In the genomic region with DNA sequence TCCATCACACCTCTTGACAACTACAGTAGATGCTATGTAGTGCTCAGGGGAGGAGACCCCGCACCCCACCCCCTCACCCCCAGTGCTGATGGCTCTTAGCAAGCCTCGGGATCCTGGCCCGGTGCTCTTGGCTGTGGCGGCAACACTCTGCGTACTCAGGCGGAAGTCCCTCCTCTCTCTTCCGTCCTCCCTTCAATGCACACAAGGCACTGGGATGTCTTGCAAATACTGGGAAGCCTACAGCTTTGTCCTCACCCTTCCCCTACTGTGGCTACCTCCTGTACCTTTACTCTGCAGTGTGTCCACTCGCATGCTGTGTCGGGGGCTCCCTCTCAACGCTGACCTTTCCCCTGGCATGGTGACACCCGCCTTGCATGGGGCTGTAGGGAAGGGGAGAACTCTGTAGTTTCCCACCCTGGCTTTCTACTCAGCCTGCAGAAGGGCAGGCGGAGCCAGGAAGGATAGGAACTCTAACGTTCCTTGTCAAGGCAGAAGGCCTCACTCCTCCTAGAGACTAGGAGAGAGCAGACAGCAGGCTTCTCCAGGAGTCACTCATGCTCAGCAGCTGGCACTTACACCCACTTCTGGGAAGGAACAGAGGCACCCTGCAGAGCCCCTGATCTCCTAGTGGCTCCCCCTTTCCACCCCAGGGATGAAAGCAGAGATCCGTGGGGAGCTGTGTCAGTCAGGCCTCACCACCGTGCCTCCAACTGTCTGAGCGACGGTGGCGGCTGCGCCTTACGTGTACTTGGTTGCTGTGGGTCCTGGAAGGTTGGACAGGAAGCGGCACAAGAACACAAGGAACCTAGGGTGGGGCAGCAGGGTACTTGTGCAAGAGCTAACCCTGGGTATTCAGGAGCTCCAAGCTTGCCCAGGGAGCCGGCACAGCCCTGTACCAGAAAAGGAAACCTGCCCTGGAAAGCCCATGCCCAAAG, we compare ENCODE assay signal across 10 mouse cellular contexts. TPM values are rescaled to one million over a fixed set of nuclear protein-coding genes. Genes with fewer than 3 reads are reported as not detected.
DNase-seq lines count a peak whose midpoint lies in the region; ATAC-seq and TF ChIP-seq lines count a peak whose summit lies in the region.
"Had no signal": no experiment of that assay in that cellular context is flagged by ENCODE, and none has a peak within 500 bp of the region (broad histone marks: within the 10 kb centered on the region; RNA-seq: fewer than 3 reads in every experiment).

No protein-coding gene starts in this region.

- H3K4me1 ChIP-seq in heart, postnatal 0 days (ENCODE audit: control insufficient read depth, insufficient read depth) = no peaks in the 10 kb centered on the region
- peaks cover 15% of the 10 kb centered on the region for H3K4me1 ChIP-seq in cortical plate, adult 2 months (ENCODE audit: control insufficient read depth, insufficient read depth, low read length)

- no peak for ATAC-seq in heart, postnatal 0 days (ENCODE audit: insufficient read depth, low read depth)
- peak; percentile 42 for ATAC-seq in megakaryocyte-erythroid progenitor cell, adult 5-6 weeks (replicated peaks; ENCODE audit: low FRiP score, low TSS enrichment, poor library complexity, severe bottlenecking)
- ATAC-seq: midbrain, embryonic 16.5 days had no signal

- no peak for TF ChIP-seq EP300 in heart, postnatal 0 days (IDR thresholded peaks at IDR 0.05; ENCODE audit: low read depth)

- H3K4me3 ChIP-seq in heart, postnatal 0 days (ENCODE audit: low read depth, low read length) = peak overlapping the region; percentile 26; the same call in 1 of the 2 replicates
- H3K4me3 ChIP-seq in cortical plate, adult 2 months (ENCODE audit: insufficient read depth, low read length) = no peak overlapping the region

- no peaks in the 10 kb centered on the region for H3K9me3 ChIP-seq in heart, postnatal 0 days (replicated peaks; ENCODE audit: control insufficient read depth, low read length)

- H3K4me2 ChIP-seq in heart, postnatal 0 days (ENCODE audit: low read depth, low read length) = peak overlapping the region; percentile 31; the same call in 1 of the 2 replicates

- no peak overlapping the region for H3K27ac ChIP-seq in heart, postnatal 0 days (ENCODE audit: low read depth)
- H3K27ac ChIP-seq in cortical plate, adult 2 months (ENCODE audit: insufficient read depth, low read length) = peak overlapping the region; percentile 7; the same call in 1 of the 2 replicates

- no peaks in the 10 kb centered on the region for H3K27me3 ChIP-seq in heart, postnatal 0 days (ENCODE audit: control insufficient read depth, insufficient read depth, low read length)

- no peaks in the 10 kb centered on the region for H3K36me3 ChIP-seq in heart, postnatal 0 days (replicated peaks; ENCODE audit: control insufficient read depth, insufficient read depth, low read length)

- no peak for DNase-seq in heart, postnatal 0 days (ENCODE audit: low spot score)
- no peak for DNase-seq in heart, adult 8-10 months (ENCODE audit: low spot score)
- peak; percentile 66 for DNase-seq in CD4-positive, CD25-positive, alpha-beta regulatory T cell, adult 2 months (ENCODE audit: low read depth, low spot score)
- DNase-seq in kidney, adult 8-10 months = no peak
- no peak for DNase-seq in left cerebral cortex, postnatal 4 days
- DNase-seq in heart, adult 11 months = no peak
- DNase-seq: gastrocnemius, postnatal 14 days had no signal

- no peak for TF ChIP-seq CTCF in heart, postnatal 0 days (IDR thresholded peaks at IDR 0.05; ENCODE audit: low read depth)
- no peak for TF ChIP-seq CTCF in cortical plate, adult 2 months (IDR thresholded peaks at IDR 0.05; ENCODE audit: extremely low read depth, insufficient read depth, low read length)

- H3K9ac ChIP-seq in heart, postnatal 0 days (replicated peaks; ENCODE audit: low read depth, low read length) = no peak overlapping the region

- intact Hi-C loops in left cerebral cortex, postnatal 4 days (cut with DNase I) = no loop called here

- no peak for TF ChIP-seq POLR2A in cortical plate, adult 2 months (IDR thresholded peaks at IDR 0.05; ENCODE audit: extremely low read depth, insufficient read depth, low read length)

- 71% methylated on average over 22 of the region's 22 CpGs for WGBS in heart, postnatal 0 days

RNA-seq across cellular contexts. Expression of a gene that starts 28.5 kb away (rescaled TPM):
- total RNA-seq in heart, postnatal 0 days (2014; rRNA removed; ENCODE audit: low replicate concordance) = 1.5 and 5.0 TPM in 2 replicates
- polyA plus RNA-seq in heart, postnatal 0 days (2015; fragmentation: Nextera tagmentation; extraction: Ambion mirVana) = 0.46 and 0.51 TPM in 2 replicates
- 1 to 10 TPM in 2 of 4 experiments, under 1 TPM in 2; 0.82 to 1.2 (median 1.0) TPM for total RNA-seq in heart, adult 8-10 months (2022)
- 14.8 and 15.7 TPM in 2 replicates for polyA plus RNA-seq in cortical plate, adult 2 months (2012; rRNA removed)
- total RNA-seq in megakaryocyte-erythroid progenitor cell, adult 5-6 weeks (2014; fragmentation: Nextera tagmentation) = 0.61 TPM in 1 of 2 replicates, not detected in the other
- 0.19 TPM in 1 of 2 replicates, not detected in the other for total RNA-seq in megakaryocyte-erythroid progenitor cell, adult 5-6 weeks (2017)
- total RNA-seq in left cerebral cortex, postnatal 4 days (2021) = 10 to 100 TPM; 10.5 to 12.1 TPM

RNA-seq across cellular contexts. Expression of a gene that starts 29.7 kb away (rescaled TPM):
- 1.5 and 2.9 TPM in 2 replicates for total RNA-seq in heart, postnatal 0 days (2014; rRNA removed; ENCODE audit: low replicate concordance)
- 0.69 and 1.1 TPM in 2 replicates for polyA plus RNA-seq in heart, postnatal 0 days (2015; fragmentation: Nextera tagmentation; extraction: Ambion mirVana)
- 1 to 10 TPM; 2.1 to 4.5 (median 3.1) TPM for total RNA-seq in heart, adult 8-10 months (2022)
- polyA plus RNA-seq in cortical plate, adult 2 months (2012; rRNA removed) = 245 and 267 TPM in 2 replicates
- 42.5 and 57.5 TPM in 2 replicates for total RNA-seq in megakaryocyte-erythroid progenitor cell, adult 5-6 weeks (2014; fragmentation: Nextera tagmentation)
- total RNA-seq in megakaryocyte-erythroid progenitor cell, adult 5-6 weeks (2017) = 59.7 and 75.3 TPM in 2 replicates
- total RNA-seq in left cerebral cortex, postnatal 4 days (2021) = 10 to 100 TPM; 35.0 to 43.6 TPM
